Comparison of ENCODE assay signal across 9 mouse cellular contexts in the genomic region with DNA sequence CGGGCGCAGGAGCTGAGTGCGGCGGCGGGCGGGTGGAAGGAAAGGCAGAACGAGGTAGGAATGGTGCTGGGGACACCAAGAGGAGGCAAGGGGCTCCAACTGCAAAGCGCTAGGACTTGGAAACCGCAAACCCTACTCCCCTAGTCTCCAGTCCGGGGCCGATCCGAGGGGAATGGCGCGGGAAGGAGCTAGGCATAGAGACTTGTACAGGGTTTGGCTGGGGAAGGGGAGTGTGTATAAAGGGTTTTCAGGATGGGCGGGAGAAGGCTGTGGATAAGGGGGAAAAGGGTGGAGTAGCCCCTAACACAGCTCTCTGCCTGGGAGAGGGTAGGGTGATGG. TPM values are rescaled to one million over a fixed set of nuclear protein-coding genes. Genes with fewer than 3 reads are reported as not detected.
DNase-seq lines count a peak whose midpoint lies in the region; ATAC-seq and TF ChIP-seq lines count a peak whose summit lies in the region.
"Had no signal": no experiment of that assay in that cellular context is flagged by ENCODE, and none has a peak within 500 bp of the region (broad histone marks: within the 10 kb centered on the region; RNA-seq: fewer than 3 reads in every experiment).

No protein-coding gene starts in this region.

- DNase-seq in lung, adult 18-20 months = no peak
- DNase-seq in forebrain, embryonic 11.5 days (ENCODE audit: low spot score) = no peak
- no peak for DNase-seq in limb, embryonic 14.5 days (ENCODE audit: low spot score)
- DNase-seq in urinary bladder, postnatal 14 days (ENCODE audit: low spot score) = no peak
- no peak for DNase-seq in adrenal gland, adult 2 months
- DNase-seq: right cerebral cortex, adult 18-20 months had no signal

- no peak for ATAC-seq in lung, embryonic 16.5 days (ENCODE audit: low read depth)
- ATAC-seq in forebrain, embryonic 11.5 days (replicated peaks; ENCODE audit: low FRiP score) = peak; percentile 18; the same call in 1 of the 2 replicates
- no peak for ATAC-seq in limb, embryonic 14.5 days (ENCODE audit: low FRiP score, low read depth)
- ATAC-seq in stomach, embryonic 14.5 days (ENCODE audit: insufficient number of reproducible peaks, insufficient read depth, low FRiP score, low read depth) = 0 out of 2 replicates have a peak, but pooled peaks have one; percentile 10
- no peak for ATAC-seq in cerebellum, adult (ENCODE audit: insufficient number of reproducible peaks, low FRiP score, low TSS enrichment)

- no peak overlapping the region for H3K27ac ChIP-seq in lung, embryonic 16.5 days (ENCODE audit: low read length)
- H3K27ac ChIP-seq in forebrain, embryonic 11.5 days (ENCODE audit: low read depth, low read length) = no peak overlapping the region
- H3K27ac ChIP-seq in limb, embryonic 14.5 days (replicated peaks; ENCODE audit: low read depth, low read length) = no peak overlapping the region
- H3K27ac ChIP-seq in stomach, embryonic 14.5 days (ENCODE audit: low read length) = no peak overlapping the region

- H3K9me3 ChIP-seq in lung, embryonic 16.5 days (ENCODE audit: control insufficient read depth, low read length) = peaks cover 9% of the 10 kb centered on the region
- H3K9me3 ChIP-seq in forebrain, embryonic 11.5 days (ENCODE audit: control insufficient read depth, low read length) = peaks cover 5% of the 10 kb centered on the region; the same call in 1 of the 2 replicates
- peaks cover 8% of the 10 kb centered on the region for H3K9me3 ChIP-seq in limb, embryonic 14.5 days (ENCODE audit: control insufficient read depth, low read length)
- peaks cover 7% of the 10 kb centered on the region; the same call in 1 of the 2 replicates for H3K9me3 ChIP-seq in stomach, embryonic 14.5 days (ENCODE audit: control insufficient read depth, low read depth, low read length)

- peak overlapping the region; percentile 46 for H3K4me3 ChIP-seq in lung, embryonic 16.5 days (ENCODE audit: low read length)
- peak overlapping the region; percentile 37 for H3K4me3 ChIP-seq in forebrain, embryonic 11.5 days (ENCODE audit: low read depth, low read length)
- peak overlapping the region; percentile 40 for H3K4me3 ChIP-seq in limb, embryonic 14.5 days (replicated peaks; ENCODE audit: low read length)
- H3K4me3 ChIP-seq in stomach, embryonic 14.5 days (ENCODE audit: low read depth, low read length) = peak overlapping the region; percentile 33

- H3K27me3 ChIP-seq in lung, embryonic 16.5 days (ENCODE audit: control insufficient read depth, insufficient read depth, low read depth, low read length) = peaks cover 52% of the 10 kb centered on the region
- peaks cover 51% of the 10 kb centered on the region for H3K27me3 ChIP-seq in forebrain, embryonic 11.5 days (ENCODE audit: control insufficient read depth, insufficient read depth, low read length)
- peaks cover 47% of the 10 kb centered on the region for H3K27me3 ChIP-seq in limb, embryonic 14.5 days (ENCODE audit: control insufficient read depth, insufficient read depth, low read length)
- H3K27me3 ChIP-seq in stomach, embryonic 14.5 days (ENCODE audit: control insufficient read depth, insufficient read depth, low read length) = 0 out of 2 replicates have a peak, but pooled peaks cover 3% of the 10 kb centered on the region

- no peaks in the 10 kb centered on the region for H3K36me3 ChIP-seq in lung, embryonic 16.5 days (ENCODE audit: control insufficient read depth, insufficient read depth, low read length)
- H3K36me3 ChIP-seq in forebrain, embryonic 11.5 days (ENCODE audit: control insufficient read depth, insufficient read depth, low read length) = no peaks in the 10 kb centered on the region
- no peaks in the 10 kb centered on the region for H3K36me3 ChIP-seq in limb, embryonic 14.5 days (ENCODE audit: control insufficient read depth, insufficient read depth, low read length)
- H3K36me3 ChIP-seq in stomach, embryonic 14.5 days (ENCODE audit: control insufficient read depth, insufficient read depth, low read length) = no peaks in the 10 kb centered on the region

- H3K9ac ChIP-seq in lung, embryonic 16.5 days (ENCODE audit: low read length) = peak overlapping the region; percentile 30
- H3K9ac ChIP-seq in forebrain, embryonic 11.5 days (ENCODE audit: low read length) = peak overlapping the region; percentile 45
- H3K9ac ChIP-seq in limb, embryonic 14.5 days (ENCODE audit: low read depth, low read length, severe bottlenecking) = peak overlapping the region; percentile 40; the same call in 1 of the 2 replicates
- H3K9ac ChIP-seq in stomach, embryonic 14.5 days (replicated peaks; ENCODE audit: low read depth, low read length) = no peak overlapping the region

- 13% methylated on average over 14 of the region's 15 CpGs for WGBS in lung, embryonic 16.5 days
- 11% methylated on average over 15 of the region's 15 CpGs for WGBS in forebrain, embryonic 11.5 days
- 16% methylated on average over 15 of the region's 15 CpGs for WGBS in limb, embryonic 14.5 days
- 15% methylated on average over 15 of the region's 15 CpGs for WGBS in stomach, embryonic 14.5 days

- no peaks in the 10 kb centered on the region for H3K4me1 ChIP-seq in lung, embryonic 16.5 days (replicated peaks; ENCODE audit: control insufficient read depth, insufficient read depth, low read length)
- no peaks in the 10 kb centered on the region for H3K4me1 ChIP-seq in forebrain, embryonic 11.5 days (replicated peaks; ENCODE audit: control insufficient read depth, insufficient read depth, low read length)
- H3K4me1 ChIP-seq in limb, embryonic 14.5 days (ENCODE audit: control insufficient read depth, insufficient read depth, low read length) = no peaks in the 10 kb centered on the region
- no peaks in the 10 kb centered on the region for H3K4me1 ChIP-seq in stomach, embryonic 14.5 days (ENCODE audit: control insufficient read depth, insufficient read depth, low read length)

- no peak for TF ChIP-seq POLR2A in limb, embryonic 14.5 days (IDR thresholded peaks at IDR 0.05; ENCODE audit: borderline replicate concordance, extremely low read depth, insufficient read depth, insufficient read length)

- peak overlapping the region; percentile 62 for H3K4me2 ChIP-seq in lung, embryonic 16.5 days (ENCODE audit: low read depth, low read length)
- H3K4me2 ChIP-seq in forebrain, embryonic 11.5 days (ENCODE audit: low read depth, low read length, severe bottlenecking) = peak overlapping the region; percentile 64
- H3K4me2 ChIP-seq in limb, embryonic 14.5 days (replicated peaks; ENCODE audit: low read depth, low read length, severe bottlenecking) = peak overlapping the region; percentile 58
- peak overlapping the region; percentile 46 for H3K4me2 ChIP-seq in stomach, embryonic 14.5 days (replicated peaks; ENCODE audit: low read depth, low read length)

RNA-seq across cellular contexts. Expression of a gene that starts 1.2 kb away (rescaled TPM):
- polyA plus RNA-seq in lung, embryonic 16.5 days (2015; fragmentation: Nextera tagmentation; extraction: Ambion mirVana) = 0.24 TPM in 2 replicates
- 5.2 and 6.2 TPM in 2 replicates for polyA plus RNA-seq in forebrain, embryonic 11.5 days (2014; fragmentation: Nextera tagmentation; extraction: Ambion mirVana)
- 3.4 and 3.8 TPM in 2 replicates for polyA plus RNA-seq in limb, embryonic 14.5 days (2012; rRNA removed)
- polyA plus RNA-seq in limb, embryonic 14.5 days (2014; fragmentation: Nextera tagmentation; extraction: Ambion mirVana) = 2.0 and 3.3 TPM in 2 replicates
- polyA plus RNA-seq in stomach, embryonic 14.5 days (2014; fragmentation: Nextera tagmentation; extraction: Ambion mirVana) = 2.5 and 3.9 TPM in 2 replicates
- not detected for total RNA-seq in adrenal gland, adult 2 months (2021)
- polyA plus RNA-seq in adrenal gland, adult 2 months (2012; rRNA removed) = not detected in 2 replicates

Comparison
In these comparisons a context has a peak if more than half of its experiments do, and no peak if none do; other contexts are left out.
1. ATAC-seq: peak in forebrain, embryonic 11.5 days (single experiment) and stomach, embryonic 14.5 days (single experiment); none in lung, embryonic 16.5 days (single experiment), limb, embryonic 14.5 days (single experiment) and cerebellum, adult (single experiment).
2. Peak in every context shown above with its lines, with median percentiles within 50 percentile points of each other: H3K4me2 ChIP-seq and H3K4me3 ChIP-seq.